Mouse (Mus musculus): ENCODE results near the gene Scaf1. TPM values are rescaled to one million over a fixed set of nuclear protein-coding genes. Genes with fewer than 3 reads are reported as not detected.

Scaf1 gene
- polyA plus RNA-seq, 1 experiment from 2014 or later: 32.4 TPM

GRCm38 (mm10) chr7:45052181-45052861 lies 36.2 kb upstream of the Scaf1 start:
- H3K4me1 ChIP-seq: peaks cover 17% of the 10 kb centered on the region
- H3K36me3 ChIP-seq: peaks cover 30% of the 10 kb centered on the region
- H3K27ac ChIP-seq: peak overlapping the region; percentile 100
- WGBS: under 1% methylated on average over 38 of the region's 38 CpGs
- no peaks in the 10 kb centered on the region for H3K27me3 ChIP-seq (replicated peaks)
- H3K4me2 ChIP-seq: peak overlapping the region; percentile 94
- no peak for ATAC-seq (ENCODE audit: insufficient read depth, low FRiP score, low read depth)
- H3K4me3 ChIP-seq (replicated peaks): peak overlapping the region; percentile 82
- no peaks in the 10 kb centered on the region for H3K9me3 ChIP-seq
- peak overlapping the region; percentile 70 for H3K9ac ChIP-seq

DNA sequence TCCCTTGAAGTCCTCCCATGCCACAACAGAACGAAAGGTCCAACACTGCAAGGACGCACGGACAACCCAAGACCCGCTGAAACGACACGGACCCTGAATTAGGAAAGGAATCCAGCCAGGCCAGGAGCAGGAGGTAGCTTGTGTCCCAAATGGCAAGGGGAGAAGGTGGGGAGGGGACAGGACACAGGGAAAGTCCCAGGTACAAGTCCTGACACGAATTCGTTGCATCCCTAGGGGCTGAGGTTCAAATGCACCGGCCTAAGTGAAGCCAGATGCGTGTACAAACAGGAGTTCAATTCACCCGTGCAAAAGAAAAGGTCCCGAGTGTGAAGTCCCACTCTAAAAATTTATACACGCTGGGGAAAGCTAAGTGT lies 35.4 kb upstream of the Scaf1 start:
- peak overlapping the region; percentile 70 for H3K9ac ChIP-seq
- peaks cover 17% of the 10 kb centered on the region for H3K4me1 ChIP-seq
- H3K4me3 ChIP-seq (replicated peaks): peak overlapping the region; percentile 82
- H3K4me2 ChIP-seq: peak overlapping the region; percentile 94
- no peak for ATAC-seq (ENCODE audit: insufficient read depth, low FRiP score, low read depth)
- 3% methylated on average over 13 of the region's 13 CpGs for WGBS
- H3K27ac ChIP-seq: peak overlapping the region; percentile 100
- peaks cover 38% of the 10 kb centered on the region for H3K36me3 ChIP-seq
- H3K9me3 ChIP-seq: no peaks in the 10 kb centered on the region
- H3K27me3 ChIP-seq (replicated peaks): no peaks in the 10 kb centered on the region

- Histone ChIP-seq H3K9ac (no peak overlapping the region), H3K27me3 (replicated peaks) (no peaks in the 10 kb centered on the region), H3K4me3 (replicated peaks) (peak overlapping the region; percentile 82), H3K4me2 (peak overlapping the region; percentile 94), H3K9me3 (no peaks in the 10 kb centered on the region), H3K4me1 (peaks cover 17% of the 10 kb centered on the region), H3K36me3 (peaks cover 43% of the 10 kb centered on the region), H3K27ac (peak overlapping the region; percentile 100; the same call in 1 of the 2 replicates)
- peak; percentile 12 for ATAC-seq (ENCODE audit: insufficient read depth, low FRiP score, low read depth)
- 8% methylated on average over 16 of the region's 16 CpGs for WGBS
Observed at GRCm38 (mm10) chr7:45050945-45051600, 34.9 kb upstream of the Scaf1 start.

- Histone ChIP-seq H3K4me3 (replicated peaks) (no peak overlapping the region), H3K9ac (no peak overlapping the region), H3K4me1 (peaks cover 17% of the 10 kb centered on the region), H3K9me3 (no peaks in the 10 kb centered on the region), H3K36me3 (peaks cover 60% of the 10 kb centered on the region), H3K27me3 (replicated peaks) (no peaks in the 10 kb centered on the region), H3K4me2 (no peak overlapping the region), H3K27ac (no peak overlapping the region)
- ATAC-seq (ENCODE audit: insufficient read depth, low FRiP score, low read depth): no peak
- 92% methylated on average over 23 of the region's 23 CpGs for WGBS
Observed at GRCm38 (mm10) chr7:45048923-45049657, 32.9 kb upstream of the Scaf1 start.

- peaks cover 67% of the 10 kb centered on the region for H3K36me3 ChIP-seq
- H3K27ac ChIP-seq: no peak overlapping the region
- H3K4me2 ChIP-seq: no peak overlapping the region
- H3K9me3 ChIP-seq: no peaks in the 10 kb centered on the region
- H3K9ac ChIP-seq: no peak overlapping the region
- 92% methylated on average over 36 of the region's 38 CpGs for WGBS
- H3K4me3 ChIP-seq (replicated peaks): no peak overlapping the region
- H3K4me1 ChIP-seq: peaks cover 17% of the 10 kb centered on the region
- no peaks in the 10 kb centered on the region for H3K27me3 ChIP-seq (replicated peaks)
- no peak for ATAC-seq (ENCODE audit: insufficient read depth, low FRiP score, low read depth)
Observed at GRCm38 (mm10) chr7:45048001-45048890, 32.1 kb upstream of the Scaf1 start.

DNA sequence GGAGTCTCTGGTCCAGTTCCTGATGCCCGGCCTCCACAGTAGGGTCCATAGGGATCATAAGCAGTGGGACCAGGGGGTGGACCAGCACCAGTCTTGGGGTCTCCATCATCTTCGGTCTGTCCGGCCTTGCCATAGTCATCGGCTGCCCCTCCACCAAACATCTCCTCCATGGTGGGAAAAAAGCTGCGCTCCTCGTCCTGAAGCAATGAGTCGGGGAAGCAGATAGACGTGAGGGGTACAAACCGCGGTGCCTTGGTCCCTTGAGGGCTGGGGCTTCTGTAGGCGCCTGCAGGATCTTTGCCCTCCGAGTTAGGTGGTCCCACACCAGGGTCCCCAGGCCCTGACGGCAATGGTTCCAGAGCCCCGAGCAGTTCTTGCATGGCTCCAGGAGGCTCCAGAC lies 31.3 kb upstream of the Scaf1 start:
- H3K27me3 ChIP-seq (replicated peaks): no peaks in the 10 kb centered on the region
- no peak overlapping the region for H3K4me3 ChIP-seq (replicated peaks)
- no peak overlapping the region for H3K4me2 ChIP-seq
- H3K4me1 ChIP-seq: peaks cover 17% of the 10 kb centered on the region
- WGBS: 93% methylated on average over 14 of the region's 14 CpGs
- peaks cover 75% of the 10 kb centered on the region for H3K36me3 ChIP-seq
- no peak overlapping the region for H3K9ac ChIP-seq
- H3K9me3 ChIP-seq: no peaks in the 10 kb centered on the region
- no peak for ATAC-seq (ENCODE audit: insufficient read depth, low FRiP score, low read depth)
- no peak overlapping the region for H3K27ac ChIP-seq

DNA sequence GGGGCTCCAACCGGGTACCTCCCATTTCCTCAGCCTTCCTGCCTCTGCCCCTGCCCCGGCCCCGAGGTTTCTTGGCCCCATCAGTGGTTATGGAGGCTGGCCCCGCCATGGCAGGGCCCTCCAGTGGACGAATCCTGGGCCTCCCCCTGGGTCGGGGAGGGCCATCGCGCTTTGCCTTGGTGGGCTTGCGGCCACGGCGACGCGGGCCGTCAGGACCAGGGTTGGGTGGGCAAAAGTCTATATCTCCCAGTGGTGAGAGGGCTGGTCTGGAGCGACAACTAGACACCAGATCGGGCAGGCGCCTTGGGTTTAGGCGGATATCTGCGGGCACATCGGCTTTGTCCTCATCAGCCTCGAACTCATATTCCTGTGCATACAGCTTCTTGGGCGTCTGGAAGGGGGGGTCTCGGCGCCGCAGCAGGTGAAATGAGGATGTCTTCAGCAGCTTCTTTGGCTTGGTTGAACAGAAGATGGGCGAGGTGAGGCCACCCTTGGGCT lies 30.7 kb upstream of the Scaf1 start:
- WGBS: 94% methylated on average over 26 of the region's 26 CpGs
- Histone ChIP-seq H3K4me1 (peaks cover 12% of the 10 kb centered on the region), H3K4me2 (no peak overlapping the region), H3K9me3 (no peaks in the 10 kb centered on the region), H3K4me3 (replicated peaks) (no peak overlapping the region), H3K36me3 (peaks cover 75% of the 10 kb centered on the region), H3K27ac (no peak overlapping the region), H3K27me3 (replicated peaks) (no peaks in the 10 kb centered on the region), H3K9ac (no peak overlapping the region)
- ATAC-seq (ENCODE audit: insufficient read depth, low FRiP score, low read depth): no peak

GRCm38 (mm10) chr7:45045741-45046140 lies 29.6 kb upstream of the Scaf1 start:
- Histone ChIP-seq H3K9me3 (no peaks in the 10 kb centered on the region), H3K4me1 (0 out of 2 replicates have a peak, but pooled peaks cover 2% of the 10 kb centered on the region), H3K36me3 (peaks cover 79% of the 10 kb centered on the region), H3K9ac (no peak overlapping the region), H3K4me2 (no peak overlapping the region), H3K4me3 (replicated peaks) (no peak overlapping the region), H3K27me3 (replicated peaks) (no peaks in the 10 kb centered on the region), H3K27ac (no peak overlapping the region)
- WGBS: 90% methylated on average over 22 of the region's 22 CpGs
- no peak for ATAC-seq (ENCODE audit: insufficient read depth, low FRiP score, low read depth)

GRCm38 (mm10) chr7:45043307-45043706 lies 27.1 kb upstream of the Scaf1 start:
- Histone ChIP-seq H3K4me2 (no peak overlapping the region), H3K27ac (no peak overlapping the region), H3K4me3 (replicated peaks) (no peak overlapping the region), H3K27me3 (replicated peaks) (no peaks in the 10 kb centered on the region), H3K4me1 (no peaks in the 10 kb centered on the region), H3K9ac (no peak overlapping the region), H3K9me3 (no peaks in the 10 kb centered on the region), H3K36me3 (peaks cover 72% of the 10 kb centered on the region)
- ATAC-seq (ENCODE audit: insufficient read depth, low FRiP score, low read depth): no peak
- WGBS: 93% methylated on average over 14 of the region's 14 CpGs

GRCm38 (mm10) chr7:45040851-45041250 lies 24.7 kb upstream of the Scaf1 start:
- Histone ChIP-seq H3K4me1 (no peaks in the 10 kb centered on the region), H3K36me3 (peaks cover 62% of the 10 kb centered on the region), H3K27ac (no peak overlapping the region), H3K9me3 (no peaks in the 10 kb centered on the region), H3K9ac (no peak overlapping the region), H3K4me2 (no peak overlapping the region), H3K4me3 (replicated peaks) (no peak overlapping the region), H3K27me3 (replicated peaks) (no peaks in the 10 kb centered on the region)
- no peak for ATAC-seq (ENCODE audit: insufficient read depth, low FRiP score, low read depth)
- WGBS: 91% methylated on average over 9 of the region's 9 CpGs

DNA sequence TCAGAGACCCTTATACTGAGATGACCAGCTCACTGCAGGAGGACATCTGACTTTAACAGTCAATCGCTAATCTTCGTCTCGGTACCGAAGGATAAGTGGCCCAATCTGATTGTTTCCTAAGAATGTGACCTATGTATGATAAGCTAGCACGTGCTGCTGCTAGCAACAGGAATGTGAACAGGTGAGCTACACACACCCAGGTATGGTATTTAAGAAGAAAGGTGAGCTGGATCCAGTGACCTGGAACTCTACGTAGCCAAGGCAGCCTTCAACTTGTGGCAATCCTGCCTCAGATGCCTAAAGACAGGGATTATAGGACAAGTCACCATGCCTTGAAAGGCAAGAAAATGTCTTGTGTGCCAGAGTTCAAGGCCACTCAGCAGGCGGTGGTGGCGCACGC lies 22.2 kb upstream of the Scaf1 start:
- Histone ChIP-seq H3K27me3 (replicated peaks) (no peaks in the 10 kb centered on the region), H3K4me3 (replicated peaks) (no peak overlapping the region), H3K36me3 (peaks cover 66% of the 10 kb centered on the region), H3K4me1 (no peaks in the 10 kb centered on the region), H3K4me2 (no peak overlapping the region), H3K9me3 (no peaks in the 10 kb centered on the region), H3K9ac (no peak overlapping the region), H3K27ac (no peak overlapping the region)
- no peak for ATAC-seq (ENCODE audit: insufficient read depth, low FRiP score, low read depth)
- 89% methylated on average over 9 of the region's 9 CpGs for WGBS
